Mouse (Mus musculus): Measurements from ENCODE around the gene Vps13d. TPM values are rescaled to one million over a fixed set of nuclear protein-coding genes. Genes with fewer than 3 reads are reported as not detected.
A peak's percentile ranks its signal among the peaks of the same experiment; 100 is the strongest.
"Not testable (repeated sequence)": the region's sequence is repeated elsewhere in the genome, so short reads cannot be mapped to it uniquely, and the experiment has no call there.

Vps13d gene
- polyA plus RNA-seq, 1 experiment from 2014 or later: 8.9 TPM

DNA sequence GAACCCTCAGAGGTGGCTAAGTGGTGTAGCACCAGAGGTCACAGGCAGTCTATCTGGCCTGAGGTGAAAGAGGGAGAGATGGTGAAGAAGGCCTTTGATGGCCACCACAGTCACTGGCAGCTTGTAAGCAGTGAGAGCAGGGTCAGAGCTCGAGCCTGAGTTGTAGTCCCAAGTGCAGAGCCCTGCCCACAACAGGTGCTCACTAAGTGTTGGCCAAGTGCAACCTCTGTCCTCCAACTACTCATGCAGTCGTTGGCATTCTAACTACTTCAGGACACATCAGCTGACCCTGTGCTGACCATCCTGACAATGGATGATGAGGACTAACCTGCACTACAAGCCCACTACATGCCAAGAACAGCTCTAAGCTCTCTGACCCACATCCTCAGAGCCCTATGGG is 7.2 kb downstream of the Vps13d start:
- no peaks in the 10 kb centered on the region for H3K27me3 ChIP-seq (ENCODE audit: control insufficient read depth, insufficient read depth, low read depth, low read length)
- H3K36me3 ChIP-seq (ENCODE audit: control insufficient read depth, insufficient read depth, low read length): peaks cover 31% of the 10 kb centered on the region
- 82% methylated on average over 2 of the region's 2 CpGs for WGBS
- no peak overlapping the region for H3K4me3 ChIP-seq (ENCODE audit: low read depth, low read length)
- H3K4me1 ChIP-seq (ENCODE audit: control insufficient read depth, insufficient read depth, low read length): 0 out of 2 replicates have a peak, but pooled peaks cover 3% of the 10 kb centered on the region
- H3K9me3 ChIP-seq (replicated peaks; ENCODE audit: control insufficient read depth, low read length, poor library complexity, severe bottlenecking): no peaks in the 10 kb centered on the region
- H3K4me2 ChIP-seq (ENCODE audit: low read length): no peak overlapping the region
- H3K9ac ChIP-seq (ENCODE audit: low read depth, low read length): no peak overlapping the region
- H3K27ac ChIP-seq (ENCODE audit: low read length): no peak overlapping the region
- no peak for ATAC-seq

DNA sequence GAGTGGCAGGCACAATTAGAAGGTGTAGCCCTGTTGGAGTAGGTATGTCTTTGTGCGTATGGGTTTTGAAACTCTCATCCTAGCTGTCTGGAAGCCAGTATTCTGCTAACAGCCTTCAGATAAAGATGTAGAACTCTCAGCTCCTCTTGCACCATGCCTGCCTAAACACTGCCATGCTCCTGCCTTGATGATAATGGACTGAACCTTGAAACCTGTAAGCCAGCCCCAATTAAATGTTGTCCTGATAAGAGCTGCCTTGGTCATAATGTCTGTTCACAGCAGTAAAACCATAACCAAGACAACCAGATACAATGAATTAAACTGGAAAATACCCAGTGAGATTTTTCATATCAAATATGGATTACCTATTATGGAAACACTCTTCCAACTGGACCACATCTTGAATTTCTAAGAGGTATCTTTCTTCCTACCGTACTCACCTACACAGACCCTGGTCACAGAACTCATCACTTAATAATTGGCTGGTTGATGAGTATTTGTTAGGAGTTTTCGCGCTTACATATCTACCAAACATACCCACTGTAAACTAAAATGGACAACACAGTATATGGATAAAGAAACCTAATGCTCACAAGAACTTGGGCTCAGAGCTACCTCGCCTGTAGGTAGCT is 15.8 kb downstream of the Vps13d start:
- no peak for ATAC-seq
- Histone ChIP-seq H3K4me3 (ENCODE audit: low read depth, low read length) (no peak overlapping the region), H3K27ac (ENCODE audit: low read length) (no peak overlapping the region), H3K36me3 (ENCODE audit: control insufficient read depth, insufficient read depth, low read length) (peaks cover 19% of the 10 kb centered on the region), H3K9me3 (replicated peaks; ENCODE audit: control insufficient read depth, low read length, poor library complexity, severe bottlenecking) (no peaks in the 10 kb centered on the region), H3K4me1 (ENCODE audit: control insufficient read depth, insufficient read depth, low read length) (no peaks in the 10 kb centered on the region), H3K27me3 (ENCODE audit: control insufficient read depth, insufficient read depth, low read depth, low read length) (no peaks in the 10 kb centered on the region), H3K9ac (ENCODE audit: low read depth, low read length) (no peak overlapping the region), H3K4me2 (ENCODE audit: low read length) (no peak overlapping the region)
- 97% methylated on average over 5 of the region's 5 CpGs for WGBS

DNA sequence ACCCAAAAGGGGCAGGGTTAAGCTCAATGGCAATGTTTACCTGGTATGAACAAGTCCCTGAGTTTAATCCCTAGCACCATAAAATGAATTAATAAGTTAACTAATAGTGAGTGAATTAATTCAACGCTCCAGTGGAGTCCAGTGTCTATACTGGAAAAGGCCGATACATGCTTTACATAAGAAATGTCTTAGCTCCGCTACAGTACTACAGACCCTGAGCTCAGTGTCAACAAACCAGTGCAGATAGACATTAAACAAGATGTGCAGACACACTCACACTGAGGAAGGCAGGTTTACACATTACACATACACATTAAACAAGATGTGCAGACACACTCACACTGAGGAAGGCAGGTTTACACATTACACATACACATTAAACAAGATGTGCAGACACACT is 29.3 kb downstream of the Vps13d start:
- not testable (repeated sequence) for ATAC-seq; H3K27me3 ChIP-seq (ENCODE audit: control insufficient read depth, insufficient read depth, low read depth, low read length); H3K9ac ChIP-seq (ENCODE audit: low read depth, low read length); H3K4me2 ChIP-seq (ENCODE audit: low read length); H3K4me3 ChIP-seq (ENCODE audit: low read depth, low read length); H3K27ac ChIP-seq (ENCODE audit: low read length); H3K9me3 ChIP-seq (replicated peaks; ENCODE audit: control insufficient read depth, low read length, poor library complexity, severe bottlenecking); H3K4me1 ChIP-seq (ENCODE audit: control insufficient read depth, insufficient read depth, low read length)
- WGBS: 88% methylated on average over 3 of the region's 3 CpGs
- peaks cover 50% of the 10 kb centered on the region for H3K36me3 ChIP-seq (ENCODE audit: control insufficient read depth, insufficient read depth, low read length)

DNA sequence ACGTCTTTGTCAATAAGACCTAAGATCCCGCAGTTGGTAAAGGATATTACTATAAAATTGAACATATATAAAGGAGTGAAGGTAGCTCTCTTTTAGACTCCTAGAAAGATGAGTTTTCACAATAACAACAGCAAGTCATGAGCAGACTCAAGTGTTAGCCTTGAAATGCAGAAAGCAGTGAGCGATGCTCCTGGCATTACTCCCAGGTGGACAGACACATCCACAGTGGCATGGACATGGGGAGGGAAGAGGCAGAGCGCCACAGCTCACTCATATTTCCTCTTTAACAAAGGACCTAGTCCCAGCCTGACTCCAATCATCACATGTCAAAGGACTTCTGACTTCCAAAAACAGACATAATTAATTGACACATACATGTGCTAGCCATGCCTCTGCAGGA is 30.7 kb downstream of the Vps13d start:
- H3K4me3 ChIP-seq (ENCODE audit: low read depth, low read length): no peak overlapping the region
- H3K9me3 ChIP-seq (replicated peaks; ENCODE audit: control insufficient read depth, low read length, poor library complexity, severe bottlenecking): no peaks in the 10 kb centered on the region
- 97% methylated on average over 4 of the region's 4 CpGs for WGBS
- no peaks in the 10 kb centered on the region for H3K4me1 ChIP-seq (ENCODE audit: control insufficient read depth, insufficient read depth, low read length)
- no peak overlapping the region for H3K9ac ChIP-seq (ENCODE audit: low read depth, low read length)
- H3K4me2 ChIP-seq (ENCODE audit: low read length): no peak overlapping the region
- no peak for ATAC-seq
- no peak overlapping the region for H3K27ac ChIP-seq (ENCODE audit: low read length)
- peaks cover 44% of the 10 kb centered on the region for H3K36me3 ChIP-seq (ENCODE audit: control insufficient read depth, insufficient read depth, low read length)
- H3K27me3 ChIP-seq (ENCODE audit: control insufficient read depth, insufficient read depth, low read depth, low read length): no peaks in the 10 kb centered on the region

DNA sequence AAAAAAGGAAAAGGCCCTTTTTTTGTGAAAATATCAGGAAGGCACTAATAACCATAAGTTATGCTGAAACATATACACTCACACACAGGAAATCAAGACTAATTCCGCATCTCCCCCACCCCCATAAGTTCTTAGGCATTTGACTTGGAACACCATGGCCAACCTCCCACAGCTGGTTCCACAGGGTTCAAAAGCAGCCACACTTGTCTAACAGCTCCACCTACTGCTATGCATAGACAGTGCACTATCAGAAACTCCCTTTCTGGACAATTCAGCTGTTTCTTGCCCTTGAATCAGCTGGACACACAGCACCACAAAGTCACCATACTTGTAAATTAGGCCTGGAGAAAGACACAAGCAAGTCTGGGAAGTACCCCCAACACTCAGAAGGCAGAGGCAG is 33.6 kb downstream of the Vps13d start:
- 91% methylated on average over 1 of the region's 1 CpGs for WGBS
- no peaks in the 10 kb centered on the region for H3K27me3 ChIP-seq (ENCODE audit: control insufficient read depth, insufficient read depth, low read depth, low read length)
- no peak overlapping the region for H3K27ac ChIP-seq (ENCODE audit: low read length)
- no peak overlapping the region for H3K4me3 ChIP-seq (ENCODE audit: low read depth, low read length)
- ATAC-seq: no peak
- no peaks in the 10 kb centered on the region for H3K4me1 ChIP-seq (ENCODE audit: control insufficient read depth, insufficient read depth, low read length)
- H3K4me2 ChIP-seq (ENCODE audit: low read length): no peak overlapping the region
- H3K36me3 ChIP-seq (ENCODE audit: control insufficient read depth, insufficient read depth, low read length): peaks cover 38% of the 10 kb centered on the region
- no peaks in the 10 kb centered on the region for H3K9me3 ChIP-seq (replicated peaks; ENCODE audit: control insufficient read depth, low read length, poor library complexity, severe bottlenecking)
- no peak overlapping the region for H3K9ac ChIP-seq (ENCODE audit: low read depth, low read length)

DNA sequence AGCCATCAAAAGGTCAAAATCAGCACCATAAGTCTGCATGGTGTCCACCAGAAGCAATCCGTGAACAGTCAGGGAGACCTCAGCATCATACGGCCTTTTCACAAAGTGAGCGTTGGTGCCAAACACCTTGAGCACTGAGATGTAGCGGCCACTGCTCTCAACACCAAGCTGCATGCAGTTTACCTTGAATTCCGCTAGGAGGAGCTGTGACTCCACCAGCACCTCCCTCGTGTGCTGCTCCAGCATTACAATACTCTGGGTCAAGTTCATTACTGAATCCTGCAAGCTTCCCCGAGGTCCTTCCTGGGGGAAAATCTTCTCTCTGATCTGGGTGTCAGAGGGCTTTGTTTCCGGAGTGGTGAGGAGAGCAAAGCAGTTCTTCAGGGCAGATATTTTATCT is 38.8 kb downstream of the Vps13d start:
- Histone ChIP-seq H3K4me2 (ENCODE audit: low read length) (no peak overlapping the region), H3K9ac (ENCODE audit: low read depth, low read length) (no peak overlapping the region), H3K27ac (ENCODE audit: low read length) (no peak overlapping the region), H3K36me3 (ENCODE audit: control insufficient read depth, insufficient read depth, low read length) (peaks cover 43% of the 10 kb centered on the region), H3K4me3 (ENCODE audit: low read depth, low read length) (no peak overlapping the region), H3K9me3 (replicated peaks; ENCODE audit: control insufficient read depth, low read length, poor library complexity, severe bottlenecking) (no peaks in the 10 kb centered on the region), H3K4me1 (ENCODE audit: control insufficient read depth, insufficient read depth, low read length) (no peaks in the 10 kb centered on the region), H3K27me3 (ENCODE audit: control insufficient read depth, insufficient read depth, low read depth, low read length) (no peaks in the 10 kb centered on the region)
- peak; percentile 70 for ATAC-seq
- 48% methylated on average over 8 of the region's 8 CpGs for WGBS

DNA sequence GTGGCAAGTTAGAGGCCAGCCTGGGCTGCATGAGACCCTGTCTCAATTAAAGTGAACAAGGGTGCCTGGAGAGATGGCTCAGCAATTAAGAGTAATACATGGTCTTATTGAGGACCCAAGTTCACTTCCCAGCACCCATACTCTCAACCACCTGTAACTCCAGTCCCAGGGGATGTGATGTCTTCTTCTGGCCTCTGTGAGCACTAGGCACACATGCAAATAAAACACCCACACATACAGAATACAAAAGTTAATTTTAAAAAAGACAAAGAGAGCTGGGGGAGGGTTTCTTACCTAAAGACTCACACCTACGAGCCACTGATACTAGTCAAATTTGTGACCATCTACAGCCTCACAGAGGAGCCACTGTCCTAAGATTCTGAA is 43.7 kb downstream of the Vps13d start:
- H3K36me3 ChIP-seq (ENCODE audit: control insufficient read depth, insufficient read depth, low read length): peaks cover 40% of the 10 kb centered on the region
- H3K27me3 ChIP-seq (ENCODE audit: control insufficient read depth, insufficient read depth, low read depth, low read length): no peaks in the 10 kb centered on the region
- no peaks in the 10 kb centered on the region for H3K4me1 ChIP-seq (ENCODE audit: control insufficient read depth, insufficient read depth, low read length)
- no peak overlapping the region for H3K9ac ChIP-seq (ENCODE audit: low read depth, low read length)
- WGBS: 82% methylated on average over 1 of the region's 1 CpGs
- H3K4me2 ChIP-seq (ENCODE audit: low read length): no peak overlapping the region
- H3K9me3 ChIP-seq (replicated peaks; ENCODE audit: control insufficient read depth, low read length, poor library complexity, severe bottlenecking): no peaks in the 10 kb centered on the region
- no peak overlapping the region for H3K27ac ChIP-seq (ENCODE audit: low read length)
- H3K4me3 ChIP-seq (ENCODE audit: low read depth, low read length): no peak overlapping the region
- ATAC-seq: no peak

DNA sequence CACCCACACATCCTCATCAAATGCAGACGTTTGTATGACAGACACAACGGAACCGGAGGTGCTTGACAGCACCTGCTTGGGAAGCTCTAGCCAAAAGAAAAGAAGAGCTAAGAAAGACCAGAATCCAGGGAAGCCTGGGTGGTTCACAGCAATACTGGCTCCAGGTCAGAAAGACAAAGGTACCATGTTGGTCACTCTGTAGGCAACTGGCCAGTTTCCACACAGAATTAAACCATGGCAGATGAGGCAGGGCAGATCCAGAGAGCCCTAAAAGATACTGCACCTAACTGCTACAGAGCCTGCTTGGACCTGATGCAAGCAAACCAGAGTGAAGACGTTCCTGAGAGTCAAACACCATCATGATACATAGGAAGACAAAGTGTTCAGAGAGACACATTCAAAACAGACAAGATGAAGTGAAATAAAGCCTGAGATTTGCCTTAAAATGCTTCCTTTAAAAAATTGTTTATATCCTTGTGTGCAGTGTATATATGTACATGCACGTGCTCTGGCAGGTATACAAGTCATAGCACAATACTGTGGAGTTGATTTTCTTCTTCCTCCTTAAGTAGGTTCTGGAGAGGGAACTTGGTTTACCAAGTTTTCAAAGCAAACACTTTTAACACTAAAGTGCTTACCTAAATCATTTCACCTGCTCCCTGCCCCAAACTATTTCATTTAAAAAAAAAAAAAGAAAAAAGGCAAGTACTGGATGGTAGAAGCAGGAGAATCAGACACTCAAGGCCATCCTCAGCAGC is 44.3 kb downstream of the Vps13d start:
- ATAC-seq: no peak
- no peak overlapping the region for H3K4me2 ChIP-seq (ENCODE audit: low read length)
- no peaks in the 10 kb centered on the region for H3K9me3 ChIP-seq (replicated peaks; ENCODE audit: control insufficient read depth, low read length, poor library complexity, severe bottlenecking)
- H3K4me3 ChIP-seq (ENCODE audit: low read depth, low read length): no peak overlapping the region
- H3K36me3 ChIP-seq (ENCODE audit: control insufficient read depth, insufficient read depth, low read length): peaks cover 40% of the 10 kb centered on the region
- WGBS: 70% methylated on average over 5 of the region's 5 CpGs
- H3K4me1 ChIP-seq (ENCODE audit: control insufficient read depth, insufficient read depth, low read length): no peaks in the 10 kb centered on the region
- H3K27me3 ChIP-seq (ENCODE audit: control insufficient read depth, insufficient read depth, low read depth, low read length): no peaks in the 10 kb centered on the region
- H3K9ac ChIP-seq (ENCODE audit: low read depth, low read length): no peak overlapping the region
- H3K27ac ChIP-seq (ENCODE audit: low read length): no peak overlapping the region
